Mouse (Mus musculus): ENCODE measurements around the gene Hsd17b13. TPM values are rescaled to one million over a fixed set of nuclear protein-coding genes. Genes with fewer than 3 reads are reported as not detected.
A peak's percentile ranks its signal among the peaks of the same experiment; 100 is the strongest.

Hsd17b13 gene
- polyA plus RNA-seq, 1 experiment = 0.13 TPM

DNA sequence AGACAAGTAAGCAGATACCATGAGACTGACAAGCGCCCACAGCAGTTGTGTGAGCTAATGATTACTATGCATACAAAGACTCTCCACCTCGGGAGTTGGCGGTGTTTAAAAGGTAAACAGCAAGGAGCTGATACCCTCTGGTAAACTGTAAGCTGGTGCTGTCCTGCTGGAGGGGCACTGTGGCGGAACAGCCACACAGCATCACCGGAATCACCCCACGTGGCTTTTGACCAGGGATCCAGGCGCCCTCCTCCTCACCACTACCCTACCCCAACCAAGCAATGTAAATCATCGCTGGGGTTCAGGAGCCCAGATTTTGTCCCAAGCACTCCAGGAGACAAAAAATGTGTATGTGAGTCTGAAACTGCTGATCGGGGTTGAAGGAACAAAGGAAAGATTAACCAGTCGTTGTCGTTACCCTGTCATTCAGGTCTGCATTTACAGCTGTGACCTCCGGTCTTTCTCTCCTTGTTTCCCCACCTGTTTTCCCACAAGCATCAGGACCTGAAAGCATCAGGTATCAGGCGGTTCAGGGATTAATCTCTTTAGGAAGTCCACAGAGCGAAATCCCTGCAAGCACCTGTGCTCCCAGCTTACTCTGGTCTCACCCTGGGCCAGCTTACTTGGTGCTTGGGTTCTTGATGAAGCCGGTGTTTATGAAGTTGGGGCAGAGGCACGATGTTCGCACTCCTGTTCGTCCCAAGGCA is 25.5 kb upstream of the Hsd17b13 start:
- Histone ChIP-seq H3K27me3 (replicated peaks; ENCODE audit: control insufficient read depth, insufficient read depth, low read length) (no peaks in the 10 kb centered on the region), H3K36me3 (ENCODE audit: control insufficient read depth, insufficient read depth, low read length) (peaks cover 16% of the 10 kb centered on the region), H3K4me3 (ENCODE audit: insufficient read depth, low read depth, low read length) (no peak overlapping the region), H3K27ac (ENCODE audit: insufficient read depth, low read depth, low read length) (no peak overlapping the region), H3K4me1 (ENCODE audit: control insufficient read depth, insufficient read depth, low read length) (no peaks in the 10 kb centered on the region; the same call in 1 of the 2 replicates)
- TF ChIP-seq CTCF (conservative IDR thresholded peaks at IDR 0.05; ENCODE audit: insufficient read depth, insufficient read length, low read depth, low read length) = no peak
- 49% methylated on average over 18 of the region's 18 CpGs for WGBS
- DNase-seq = no peak

DNA sequence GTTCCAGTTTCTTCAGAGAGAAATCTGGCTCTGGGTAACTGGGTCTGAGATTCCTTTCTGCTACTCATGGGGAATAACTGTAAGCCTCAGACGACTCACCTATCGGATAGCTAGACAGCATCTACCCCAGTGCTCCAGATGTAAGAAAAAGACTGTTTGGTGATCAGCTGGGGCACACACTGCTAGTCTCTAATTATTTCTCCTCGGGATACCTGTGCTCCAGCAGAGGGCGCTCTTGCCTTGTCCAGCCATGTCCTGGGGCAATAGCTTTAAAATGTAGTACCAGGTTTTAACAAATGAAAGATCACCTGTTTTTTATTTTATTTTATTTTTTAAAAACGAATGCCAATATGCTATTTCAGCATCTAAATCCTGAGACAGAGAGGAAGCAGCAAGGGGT is 22.5 kb upstream of the Hsd17b13 start:
- Histone ChIP-seq H3K27ac (ENCODE audit: insufficient read depth, low read depth, low read length) (no peak overlapping the region), H3K4me3 (ENCODE audit: insufficient read depth, low read depth, low read length) (no peak overlapping the region), H3K27me3 (replicated peaks; ENCODE audit: control insufficient read depth, insufficient read depth, low read length) (no peaks in the 10 kb centered on the region), H3K4me1 (ENCODE audit: control insufficient read depth, insufficient read depth, low read length) (no peaks in the 10 kb centered on the region; the same call in 1 of the 2 replicates), H3K36me3 (ENCODE audit: control insufficient read depth, insufficient read depth, low read length) (peaks cover 13% of the 10 kb centered on the region)
- DNase-seq = peak; percentile 82
- 3% methylated on average over 5 of the region's 5 CpGs for WGBS
- TF ChIP-seq POLR2A (IDR thresholded peaks at IDR 0.05; ENCODE audit: low read depth, low read length) (no peak), CTCF (conservative IDR thresholded peaks at IDR 0.05; ENCODE audit: insufficient read depth, insufficient read length, low read depth, low read length) (peak; percentile 93)

DNA sequence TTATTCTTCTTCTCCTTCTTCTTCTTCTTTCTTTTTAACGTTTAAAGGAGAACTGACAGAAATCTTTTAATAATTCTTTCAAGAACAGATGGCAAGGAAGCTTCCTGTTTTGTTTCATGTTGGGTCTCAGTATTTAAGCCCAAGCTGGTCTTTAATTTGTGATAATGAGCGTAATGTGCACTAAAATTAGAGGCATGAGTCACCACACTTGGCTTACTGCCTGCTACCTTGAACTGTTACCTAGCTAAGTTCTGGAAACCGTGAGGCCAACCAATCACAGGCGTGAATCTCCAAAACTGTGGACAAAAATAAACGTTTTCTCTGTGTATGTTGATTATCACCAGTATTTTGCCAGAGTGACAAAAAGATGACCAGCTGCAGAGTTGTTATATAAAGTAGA is 21.5 kb upstream of the Hsd17b13 start:
- WGBS = 41% methylated on average over 5 of the region's 5 CpGs
- H3K4me1 ChIP-seq (ENCODE audit: control insufficient read depth, insufficient read depth, low read length) = no peaks in the 10 kb centered on the region; the same call in 1 of the 2 replicates
- TF ChIP-seq CTCF (conservative IDR thresholded peaks at IDR 0.05; ENCODE audit: insufficient read depth, insufficient read length, low read depth, low read length) = no peak
- H3K36me3 ChIP-seq (ENCODE audit: control insufficient read depth, insufficient read depth, low read length) = peaks cover 13% of the 10 kb centered on the region
- no peak overlapping the region for H3K4me3 ChIP-seq (ENCODE audit: insufficient read depth, low read depth, low read length)
- H3K27ac ChIP-seq (ENCODE audit: insufficient read depth, low read depth, low read length) = no peak overlapping the region
- DNase-seq = peak; percentile 27
- H3K27me3 ChIP-seq (replicated peaks; ENCODE audit: control insufficient read depth, insufficient read depth, low read length) = no peaks in the 10 kb centered on the region

DNA sequence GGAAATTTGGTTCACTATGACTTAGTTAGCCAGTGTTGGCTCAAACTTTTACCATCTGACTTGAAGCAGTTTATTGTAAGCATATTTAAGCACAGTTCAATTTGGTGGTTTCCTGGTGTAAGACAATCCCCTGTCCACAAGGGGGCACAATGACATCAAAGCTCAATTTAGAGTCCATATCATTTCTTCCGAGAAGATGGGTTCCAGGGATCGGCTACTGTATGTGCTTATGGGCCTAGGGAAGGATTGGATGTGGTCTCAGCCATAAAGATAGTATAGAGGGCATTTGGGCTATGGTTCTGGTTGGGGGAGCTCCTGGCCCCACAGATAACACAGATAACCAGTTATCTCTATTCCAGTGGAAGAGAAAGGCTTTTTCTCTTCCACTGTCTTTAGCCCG is 18.0 kb upstream of the Hsd17b13 start:
- no peak for DNase-seq
- no peak for TF ChIP-seq POLR2A (IDR thresholded peaks at IDR 0.05; ENCODE audit: low read depth, low read length)
- TF ChIP-seq CTCF (conservative IDR thresholded peaks at IDR 0.05; ENCODE audit: insufficient read depth, insufficient read length, low read depth, low read length) = peak; percentile 34
- H3K36me3 ChIP-seq (ENCODE audit: control insufficient read depth, insufficient read depth, low read length) = peaks cover 5% of the 10 kb centered on the region
- H3K27ac ChIP-seq (ENCODE audit: insufficient read depth, low read depth, low read length) = no peak overlapping the region
- H3K4me1 ChIP-seq (ENCODE audit: control insufficient read depth, insufficient read depth, low read length) = no peaks in the 10 kb centered on the region; the same call in 1 of the 2 replicates
- no peak overlapping the region for H3K4me3 ChIP-seq (ENCODE audit: insufficient read depth, low read depth, low read length)
- 45% methylated on average over 3 of the region's 3 CpGs for WGBS
- H3K27me3 ChIP-seq (replicated peaks; ENCODE audit: control insufficient read depth, insufficient read depth, low read length) = no peaks in the 10 kb centered on the region

DNA sequence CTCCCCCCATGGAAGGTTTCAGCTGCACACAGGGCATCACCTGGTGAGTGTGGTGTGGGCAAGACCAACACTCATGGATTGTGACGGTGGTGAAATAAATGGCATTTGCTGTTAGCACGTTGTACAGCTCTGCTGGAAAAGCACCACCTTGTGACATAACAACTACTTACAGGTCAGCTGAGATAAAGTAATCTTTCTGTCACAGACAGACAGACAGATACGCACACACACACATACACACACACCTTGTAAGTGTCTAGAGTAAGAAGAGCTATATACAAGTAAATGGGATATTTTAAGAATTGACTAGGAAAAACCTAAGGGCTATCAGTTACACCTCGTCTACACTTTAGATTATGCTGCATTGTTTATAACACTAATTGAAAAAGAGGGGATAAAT is 17.5 kb upstream of the Hsd17b13 start:
- 89% methylated on average over 4 of the region's 4 CpGs for WGBS
- H3K4me1 ChIP-seq (ENCODE audit: control insufficient read depth, insufficient read depth, low read length) = no peaks in the 10 kb centered on the region; the same call in 1 of the 2 replicates
- peaks cover 5% of the 10 kb centered on the region for H3K36me3 ChIP-seq (ENCODE audit: control insufficient read depth, insufficient read depth, low read length)
- TF ChIP-seq CTCF (conservative IDR thresholded peaks at IDR 0.05; ENCODE audit: insufficient read depth, insufficient read length, low read depth, low read length) (no peak), POLR2A (IDR thresholded peaks at IDR 0.05; ENCODE audit: low read depth, low read length) (no peak)
- H3K27ac ChIP-seq (ENCODE audit: insufficient read depth, low read depth, low read length) = no peak overlapping the region
- H3K27me3 ChIP-seq (replicated peaks; ENCODE audit: control insufficient read depth, insufficient read depth, low read length) = no peaks in the 10 kb centered on the region
- no peak overlapping the region for H3K4me3 ChIP-seq (ENCODE audit: insufficient read depth, low read depth, low read length)
- DNase-seq = no peak

DNA sequence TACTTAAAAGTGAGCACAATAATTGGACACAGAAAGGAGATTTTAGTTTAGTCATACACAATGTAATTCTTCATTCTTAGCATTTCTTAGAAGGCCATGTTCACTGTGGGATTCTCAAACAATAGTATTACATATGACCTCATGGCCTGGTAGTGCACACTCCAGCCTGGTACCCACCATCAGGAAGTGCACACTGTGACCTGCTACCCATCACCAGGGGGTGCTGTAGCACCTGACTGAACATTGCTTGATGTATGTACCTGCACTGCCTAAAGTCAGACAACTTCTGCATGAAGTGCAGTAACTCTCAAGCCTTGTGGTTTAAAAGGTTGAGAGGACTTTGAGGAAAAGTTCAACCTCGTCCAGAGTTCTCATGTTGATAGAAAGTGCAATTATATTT is 16.4 kb upstream of the Hsd17b13 start:
- H3K27me3 ChIP-seq (replicated peaks; ENCODE audit: control insufficient read depth, insufficient read depth, low read length) = no peaks in the 10 kb centered on the region
- no peak for DNase-seq
- no peak overlapping the region for H3K4me3 ChIP-seq (ENCODE audit: insufficient read depth, low read depth, low read length)
- no peaks in the 10 kb centered on the region for H3K4me1 ChIP-seq (ENCODE audit: control insufficient read depth, insufficient read depth, low read length)
- 88% methylated on average over 1 of the region's 1 CpGs for WGBS
- peak; percentile 59 for TF ChIP-seq CTCF (conservative IDR thresholded peaks at IDR 0.05; ENCODE audit: insufficient read depth, insufficient read length, low read depth, low read length)
- no peak for TF ChIP-seq POLR2A (IDR thresholded peaks at IDR 0.05; ENCODE audit: low read depth, low read length)
- H3K36me3 ChIP-seq (ENCODE audit: control insufficient read depth, insufficient read depth, low read length) = peaks cover 3% of the 10 kb centered on the region
- H3K27ac ChIP-seq (ENCODE audit: insufficient read depth, low read depth, low read length) = no peak overlapping the region

DNA sequence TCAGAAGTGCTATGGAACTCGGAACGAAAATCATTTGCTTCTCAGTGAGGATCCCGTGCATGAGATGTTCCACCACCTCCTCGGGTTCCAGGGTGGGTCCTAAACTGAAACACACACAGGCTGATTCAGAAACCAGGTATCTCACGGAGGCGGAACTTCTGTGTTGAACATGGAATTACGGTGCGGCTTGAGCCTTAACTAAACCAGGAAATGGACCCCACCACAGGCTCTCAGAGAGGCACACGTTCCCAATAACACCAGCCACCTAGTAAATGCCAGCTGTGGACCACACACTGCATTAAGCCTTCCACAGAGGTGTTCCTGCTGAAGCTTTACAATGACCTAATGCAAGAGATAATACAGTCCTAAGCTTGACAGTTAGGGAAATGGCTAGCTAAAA is 15.6 kb upstream of the Hsd17b13 start:
- DNase-seq = no peak
- TF ChIP-seq CTCF (conservative IDR thresholded peaks at IDR 0.05; ENCODE audit: insufficient read depth, insufficient read length, low read depth, low read length) = no peak
- no peak for TF ChIP-seq POLR2A (IDR thresholded peaks at IDR 0.05; ENCODE audit: low read depth, low read length)
- Histone ChIP-seq H3K27ac (ENCODE audit: insufficient read depth, low read depth, low read length) (no peak overlapping the region), H3K4me1 (ENCODE audit: control insufficient read depth, insufficient read depth, low read length) (no peaks in the 10 kb centered on the region), H3K36me3 (ENCODE audit: control insufficient read depth, insufficient read depth, low read length) (peaks cover 3% of the 10 kb centered on the region), H3K27me3 (replicated peaks; ENCODE audit: control insufficient read depth, insufficient read depth, low read length) (no peaks in the 10 kb centered on the region), H3K4me3 (ENCODE audit: insufficient read depth, low read depth, low read length) (no peak overlapping the region)
- WGBS = 93% methylated on average over 9 of the region's 9 CpGs

All from kidney, adult 2 months (tissue).